ENCODE assay signal across 19 mouse cellular contexts in the genomic region with DNA sequence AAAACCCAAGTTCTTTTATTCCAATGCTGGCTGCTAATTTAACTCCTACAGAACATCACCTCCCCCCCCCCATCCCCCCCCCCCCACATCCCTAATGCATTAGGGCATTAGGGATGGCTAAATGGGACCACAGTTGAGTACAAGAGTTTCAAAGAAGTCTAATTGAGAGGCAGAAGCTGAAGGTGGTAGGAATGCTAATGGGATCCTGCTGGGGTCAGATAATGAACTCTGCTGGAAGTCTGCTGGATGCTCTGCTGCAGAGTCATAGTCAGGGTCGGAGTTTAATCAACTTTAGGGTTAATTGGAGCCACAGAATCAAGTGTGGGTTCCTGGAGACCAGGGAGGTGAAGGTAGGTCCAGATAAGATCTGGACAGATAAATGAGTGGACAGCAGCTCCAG. TPM values are rescaled to one million over a fixed set of nuclear protein-coding genes. Genes with fewer than 3 reads are reported as not detected.
"Had no signal": no experiment of that assay in that cellular context is flagged by ENCODE, and none has a peak within 500 bp of the region (broad histone marks: within the 10 kb centered on the region; RNA-seq: fewer than 3 reads in every experiment).

No protein-coding gene starts in this region.

- DNase-seq: left cerebral cortex, postnatal 4 days; liver; liver, embryonic 13.5 days; liver, postnatal 0 days; lung, adult 18-20 months; lung, adult 2 months; lung, embryonic 14.5 days; lung, postnatal 4 days; midbrain, embryonic 14.5 days had no signal

RNA-seq across cellular contexts. Expression of a gene that starts 17.9 kb away (rescaled TPM):
- total RNA-seq: liver, adult 2 months; megakaryocyte progenitor cell, adult 5-6 weeks; megakaryocyte, adult 5-6 weeks; megakaryocyte-erythroid progenitor cell, adult 5-6 weeks; monocyte, adult 5-6 weeks had no signal
- polyA plus RNA-seq: liver, adult 2 months; liver, embryonic 11.5 days; liver, embryonic 12.5 days; liver, embryonic 13.5 days; liver, embryonic 14.5 days; liver, embryonic 15.5 days; liver, postnatal 0 days; macrophage had no signal
